Mouse (Mus musculus) neural tube, embryonic 12.5 days (tissue): ENCODE measurements around the gene Klhl9. TPM values are rescaled to one million over a fixed set of nuclear protein-coding genes. Genes with fewer than 3 reads are reported as not detected.

Experiments
- polyA plus RNA-seq: library from polyadenylated mRNA; unstranded; fragments of >200 nt; fragmentation: Nextera tagmentation; extraction: Ambion mirVana; gene quantifications from 2 replicates; pipeline ENCODE4 v1.2.1, GENCODE M21; 2016

Gene Klhl9
- polyA plus RNA-seq, 1 experiment from 2014 or later = 132 TPM

Other genes with a start within 250 kb of the Klhl9 start
- not detected in 2 replicates for gene Ifnb1, start 199.7 kb downstream of the Klhl9 start, polyA plus RNA-seq
- not detected in 2 replicates for gene Ifna15, start 164.2 kb downstream of the Klhl9 start, polyA plus RNA-seq
- gene Ifna14, start 150.7 kb downstream of the Klhl9 start, polyA plus RNA-seq = not detected in 2 replicates
- gene Ifna9, start 130.1 kb downstream of the Klhl9 start, polyA plus RNA-seq = not detected in 2 replicates
- gene Ifna12, start 119.1 kb downstream of the Klhl9 start, polyA plus RNA-seq = not detected in 2 replicates
- gene C87499, start 88.1 kb downstream of the Klhl9 start, polyA plus RNA-seq = not detected in 2 replicates
- not detected in 2 replicates for gene Ifna13, start 78.0 kb downstream of the Klhl9 start, polyA plus RNA-seq
- not detected in 2 replicates for gene Ifna16, start 45.5 kb downstream of the Klhl9 start, polyA plus RNA-seq
- gene Ifna2, start 38.6 kb downstream of the Klhl9 start, polyA plus RNA-seq = not detected in 2 replicates
- gene Ifnab, start 31.1 kb downstream of the Klhl9 start, polyA plus RNA-seq = not detected in 2 replicates
- gene Gm26566, start 660 bp downstream of the Klhl9 start, polyA plus RNA-seq = 1.6 and 2.0 TPM in 2 replicates
- not detected in 2 replicates for gene Gm13271, start 32.4 kb upstream of the Klhl9 start, polyA plus RNA-seq
- gene Gm13283, start 37.7 kb upstream of the Klhl9 start, polyA plus RNA-seq = 0.32 and 0.46 TPM in 2 replicates
- gene Gm13290, start 51.4 kb upstream of the Klhl9 start, polyA plus RNA-seq = 0.22 TPM in 1 of 2 replicates, not detected in the other
- gene Gm13289, start 54.5 kb upstream of the Klhl9 start, polyA plus RNA-seq = not detected in 2 replicates
- gene Gm13272, start 57.4 kb upstream of the Klhl9 start, polyA plus RNA-seq = not detected in 2 replicates
- gene Ifnz, start 59.7 kb upstream of the Klhl9 start, polyA plus RNA-seq = not detected in 2 replicates
- gene Gm13276, start 63.2 kb upstream of the Klhl9 start, polyA plus RNA-seq = not detected in 2 replicates
- gene Gm13277, start 66.2 kb upstream of the Klhl9 start, polyA plus RNA-seq = not detected in 2 replicates
- not detected in 2 replicates for gene Gm13278, start 69.1 kb upstream of the Klhl9 start, polyA plus RNA-seq
- not detected in 2 replicates for gene Gm13275, start 72.0 kb upstream of the Klhl9 start, polyA plus RNA-seq
- not detected in 2 replicates for gene Gm13279, start 74.9 kb upstream of the Klhl9 start, polyA plus RNA-seq
- 0.58 and 0.77 TPM in 2 replicates for gene Gm13285, start 77.2 kb upstream of the Klhl9 start, polyA plus RNA-seq
- not detected in 2 replicates for gene Gm13287, start 80.8 kb upstream of the Klhl9 start, polyA plus RNA-seq
- not detected in 2 replicates for gene Gm13288, start 83.1 kb upstream of the Klhl9 start, polyA plus RNA-seq
- not detected in 2 replicates for gene Ifna7, start 93.8 kb upstream of the Klhl9 start, polyA plus RNA-seq
- not detected in 2 replicates for gene Ifna11, start 97.5 kb upstream of the Klhl9 start, polyA plus RNA-seq
- not detected in 2 replicates for gene Ifna6, start 105.0 kb upstream of the Klhl9 start, polyA plus RNA-seq
- gene Ifna5, start 113.1 kb upstream of the Klhl9 start, polyA plus RNA-seq = not detected in 2 replicates
- not detected in 2 replicates for gene Ifna4, start 119.4 kb upstream of the Klhl9 start, polyA plus RNA-seq
- gene Ifna1, start 127.6 kb upstream of the Klhl9 start, polyA plus RNA-seq = not detected in 2 replicates
- not detected in 2 replicates for gene Ifne, start 157.7 kb upstream of the Klhl9 start, polyA plus RNA-seq